Mouse (Mus musculus): ENCODE measurements around the gene Dcaf15.

DNA sequence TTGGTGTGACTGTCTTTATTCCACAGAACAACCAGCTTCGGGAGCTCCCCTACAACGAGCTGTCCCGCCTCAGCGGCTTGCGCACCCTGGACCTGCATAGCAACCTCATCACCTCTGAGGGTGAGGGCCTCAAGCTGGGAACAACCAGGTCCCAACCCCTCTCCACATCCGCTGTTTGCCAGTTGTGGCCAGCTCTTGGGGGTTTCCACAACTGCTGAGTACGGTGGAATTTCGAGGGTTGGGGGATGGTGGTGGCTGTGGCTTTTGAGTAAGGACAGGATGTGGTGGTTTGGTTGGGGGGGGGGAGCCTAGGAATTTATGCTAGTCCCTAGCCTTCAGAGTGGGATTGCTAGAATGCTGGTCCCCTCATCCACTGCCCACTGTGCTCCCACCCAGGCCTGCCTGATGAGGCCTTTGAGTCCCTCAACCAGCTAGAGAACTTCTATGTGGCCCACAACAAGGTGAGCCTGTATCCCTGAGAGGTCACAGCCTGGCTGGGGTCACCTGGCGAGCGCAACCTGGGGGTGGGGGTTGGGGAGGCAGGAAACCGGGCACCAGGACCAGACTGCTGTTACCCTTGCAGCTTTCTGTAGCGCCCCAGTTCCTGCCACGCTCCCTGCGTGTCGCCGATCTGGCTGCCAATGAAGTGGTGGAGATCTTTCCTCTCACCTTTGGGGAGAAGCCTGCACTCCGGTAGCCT is 22.8 kb upstream of the Dcaf15 start:
- TF ChIP-seq CTCF (IDR thresholded peaks at IDR 0.05) (no peak), EP300 (IDR thresholded peaks at IDR 0.05) (no peak)
